Mouse (Mus musculus) spleen, postnatal 4 days (tissue): ENCODE results near the gene Snrpf.
A peak's percentile ranks its signal among the peaks of the same experiment; 100 is the strongest.

Experiments
- DNase-seq, 2 experiments: peaks; one replicate each; pipeline ENCODE4 v3.0.0; 2022; ENCODE audit warnings: low spot score in 2 of 2

Snrpf gene

DNA sequence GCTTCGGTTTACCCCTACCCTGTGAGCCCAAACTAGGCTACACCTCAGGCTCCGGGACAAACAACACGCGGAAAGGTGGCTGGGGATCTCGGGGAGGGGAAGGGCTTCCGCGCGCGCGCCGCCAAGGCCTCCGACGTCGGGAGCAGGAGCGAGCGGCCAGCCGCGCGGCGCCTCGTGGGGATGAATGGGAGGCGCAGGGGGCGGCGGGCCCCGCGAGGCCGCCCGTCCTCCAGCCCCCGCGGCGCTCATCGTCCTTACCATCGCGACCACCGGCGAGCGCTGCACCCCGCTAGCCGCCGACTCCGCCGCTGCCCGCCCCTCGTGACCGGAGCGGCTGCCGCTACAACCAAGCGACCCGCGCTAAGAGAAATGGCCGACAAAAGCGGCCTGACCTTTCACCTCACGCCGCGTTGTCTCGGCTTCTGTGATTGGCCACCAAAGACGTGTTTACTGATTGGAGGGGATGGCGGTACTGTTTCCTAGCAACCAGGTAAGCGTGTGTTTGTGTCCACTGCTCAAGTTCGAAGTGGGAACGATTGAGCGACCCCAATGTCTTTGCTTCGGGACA, at the start of gene Snrpf:
Snrpf (minus strand) TSS at position 426 of the 568 bp plus-strand sequence.
- DNase-seq: peak; percentile 88 to 93

DNA sequence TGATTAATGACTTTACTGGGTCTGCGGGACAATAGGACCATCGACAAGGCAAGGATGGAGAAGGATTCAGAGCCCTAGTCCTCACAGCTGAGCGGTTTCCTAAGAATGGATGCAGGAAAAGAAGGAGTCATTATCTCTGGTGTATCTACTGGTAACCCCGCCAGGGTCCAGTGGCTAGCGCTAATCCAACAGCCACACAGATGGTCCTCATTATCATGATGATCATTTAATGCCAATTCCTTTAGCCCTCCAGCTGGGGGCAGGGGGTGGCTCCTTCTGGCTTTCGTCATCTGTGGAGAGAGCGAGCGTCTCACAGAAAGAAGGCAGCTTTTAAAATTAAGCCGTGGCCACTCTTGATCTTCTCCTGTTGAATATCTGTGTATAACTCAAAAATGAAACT, 46.4 kb upstream of the Snrpf start:
- no peak for DNase-seq

DNA sequence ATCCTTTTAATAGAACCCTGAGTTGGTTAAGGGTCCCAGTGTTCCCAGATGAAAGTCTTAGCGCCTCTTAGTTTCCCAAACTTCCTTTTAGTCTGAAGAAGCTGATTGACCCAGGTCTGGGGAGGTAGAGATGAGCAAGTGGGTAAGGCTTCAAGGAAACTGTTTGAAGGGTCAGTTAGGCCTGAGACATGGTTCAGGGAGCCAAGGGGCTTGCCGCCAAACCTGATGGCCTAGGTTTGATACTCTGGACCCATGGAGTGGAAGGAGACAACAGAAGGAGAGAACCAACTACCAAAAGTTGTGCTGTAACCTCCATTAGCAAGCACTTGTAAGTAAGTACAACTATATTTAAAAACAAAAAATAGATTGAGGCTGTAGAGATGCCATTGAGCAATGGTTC, 44.5 kb upstream of the Snrpf start:
- no peak for DNase-seq

DNA sequence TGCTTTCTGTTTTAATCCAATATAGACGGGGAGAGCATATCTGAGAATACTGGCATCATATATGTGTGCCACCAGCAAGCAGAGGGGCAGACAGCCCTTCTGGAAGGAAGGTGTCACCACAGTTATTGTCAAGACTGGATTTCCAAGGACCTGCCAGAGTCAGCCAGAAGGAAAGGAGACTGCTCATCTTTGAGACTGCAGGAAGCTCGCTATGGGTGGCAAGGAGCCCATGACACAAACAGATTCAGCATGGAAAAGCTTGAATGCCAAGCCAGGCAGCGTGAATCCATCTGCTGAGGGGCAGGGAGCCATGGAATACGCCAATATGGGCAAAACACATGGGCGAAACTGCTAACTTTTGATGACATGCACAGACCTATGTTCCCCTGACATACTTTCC, 44.1 kb upstream of the Snrpf start:
- DNase-seq: no peak

DNA sequence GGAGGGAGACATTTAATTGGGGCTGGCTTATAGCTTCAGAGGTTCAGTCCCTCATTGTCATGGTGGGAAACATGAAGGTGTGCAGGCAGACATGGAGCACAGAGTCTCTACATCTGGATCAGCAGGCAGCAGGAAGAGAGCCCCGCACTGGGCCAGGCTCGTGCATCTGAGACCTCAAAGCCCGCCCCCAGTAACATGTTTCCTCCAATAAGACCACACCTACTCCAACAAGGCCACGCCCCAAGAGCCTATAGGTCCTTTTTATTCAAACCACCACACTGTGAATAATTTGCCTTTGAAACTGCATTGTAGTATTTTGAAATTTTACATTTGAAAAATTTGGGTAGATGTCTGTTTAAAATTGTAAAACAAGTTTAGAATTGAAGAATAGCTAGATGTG, 42.6 kb upstream of the Snrpf start:
- no peak for DNase-seq

DNA sequence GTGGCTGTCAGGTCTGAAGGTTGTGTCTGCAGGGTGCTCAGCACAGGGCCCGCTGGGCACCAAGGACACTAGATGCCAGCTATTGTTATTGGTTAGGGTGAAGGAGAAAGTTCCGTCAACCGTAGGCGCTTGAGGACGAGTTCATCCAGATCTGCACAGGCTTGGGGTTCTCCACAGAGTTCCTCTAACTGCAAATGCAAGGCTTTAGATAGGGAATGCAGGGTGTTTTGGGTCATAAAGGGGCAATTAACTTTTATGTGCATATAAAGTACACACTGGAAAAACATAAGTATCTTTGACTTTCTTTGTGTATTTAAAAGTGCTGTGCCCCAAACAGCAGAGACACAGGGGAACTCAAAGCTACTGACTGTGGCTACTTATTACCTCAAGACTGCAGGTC, 40.8 kb upstream of the Snrpf start:
- no peak for DNase-seq

DNA sequence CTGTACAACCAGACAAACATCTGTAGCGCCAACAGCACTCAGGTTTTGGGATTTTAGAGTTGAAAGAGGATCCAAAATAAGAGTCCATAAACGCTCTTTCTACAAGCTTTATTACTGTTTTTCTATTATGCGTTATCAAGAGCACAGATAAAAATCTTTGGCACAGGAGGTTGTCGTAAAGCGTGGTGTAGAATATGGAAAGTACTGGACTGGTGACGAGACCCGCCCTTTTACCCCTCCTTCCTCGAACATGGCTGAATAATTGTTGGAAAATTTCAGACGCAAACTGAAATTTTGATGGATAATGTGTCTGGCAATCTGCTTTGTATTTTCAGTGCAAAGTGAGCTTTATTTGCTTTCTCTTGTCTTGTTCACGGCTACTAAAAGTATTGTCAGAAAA, 34.6 kb upstream of the Snrpf start:
- no peak for DNase-seq

DNA sequence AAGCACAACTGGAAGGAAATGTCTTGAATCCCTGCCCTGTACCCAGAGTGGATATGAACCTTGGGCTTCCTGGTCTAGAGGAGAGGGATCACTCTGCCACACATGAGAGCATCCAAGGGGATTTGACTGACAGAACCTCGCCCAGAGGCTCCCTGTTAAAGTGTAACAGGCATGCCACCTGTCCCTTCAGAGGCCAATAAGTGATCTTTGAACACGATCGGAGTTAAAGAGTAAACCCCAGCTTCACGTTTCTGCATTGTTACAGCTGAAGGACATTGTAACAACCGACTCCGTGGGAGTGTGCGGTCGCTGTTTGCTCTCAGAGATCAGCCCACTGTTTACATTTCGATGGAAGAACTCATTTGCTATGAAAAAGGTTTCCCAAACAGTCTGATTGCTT, 34.2 kb upstream of the Snrpf start:
- no peak for DNase-seq

DNA sequence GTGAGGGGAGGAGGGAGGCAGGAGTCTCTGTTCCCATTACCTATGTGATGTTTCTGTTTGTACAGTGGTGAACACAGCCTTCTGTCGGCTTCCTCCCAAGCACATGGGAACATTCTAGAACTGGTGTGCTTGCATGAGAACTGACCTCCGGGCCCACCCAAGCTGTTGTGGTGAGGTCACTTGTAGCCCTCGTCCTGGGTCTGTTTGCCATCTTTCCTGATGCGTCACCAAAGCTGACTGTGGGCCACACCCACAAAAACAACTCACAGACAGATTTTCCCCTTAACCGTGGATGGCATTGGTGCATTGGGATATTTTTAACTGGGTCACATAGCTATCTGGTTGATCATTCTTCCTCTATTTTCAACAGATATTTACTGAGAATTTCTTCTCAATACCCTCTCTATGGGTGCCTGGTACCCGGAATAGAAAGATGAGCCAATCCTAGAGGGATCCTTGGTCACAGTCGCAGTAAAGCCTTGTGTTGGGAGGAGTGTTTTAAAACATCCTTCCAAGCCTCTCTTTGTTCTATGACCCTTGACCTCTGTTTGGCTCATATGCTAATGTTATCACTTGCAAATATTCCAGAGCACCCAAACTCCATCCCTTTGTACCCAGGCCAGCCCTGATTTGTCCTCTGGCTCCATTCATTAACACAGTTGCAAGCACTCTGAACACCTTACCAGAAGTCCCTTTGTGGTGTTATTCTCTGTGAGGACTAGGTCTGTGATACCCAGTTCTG, 31.1 kb upstream of the Snrpf start:
- no peak for DNase-seq

DNA sequence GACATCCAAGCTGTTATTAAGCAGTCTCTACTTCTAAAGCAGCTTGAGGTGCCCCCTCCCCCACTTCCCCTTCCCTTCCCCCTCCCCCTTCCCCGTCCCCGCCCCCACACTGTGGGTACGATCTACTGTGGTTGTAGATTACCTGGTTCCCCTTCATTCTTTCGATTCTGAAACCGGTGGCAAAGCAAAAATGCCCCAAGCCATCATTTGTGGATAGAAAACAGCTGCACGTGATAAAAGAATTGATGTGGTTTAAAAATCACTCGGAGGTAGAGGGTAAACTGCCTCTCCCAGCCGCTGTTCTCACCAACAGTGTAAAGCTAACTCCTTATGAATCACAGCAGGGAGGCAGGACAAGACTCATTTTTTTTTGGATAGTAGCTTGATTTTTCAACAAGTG, 25.3 kb upstream of the Snrpf start:
- DNase-seq: no peak

DNA sequence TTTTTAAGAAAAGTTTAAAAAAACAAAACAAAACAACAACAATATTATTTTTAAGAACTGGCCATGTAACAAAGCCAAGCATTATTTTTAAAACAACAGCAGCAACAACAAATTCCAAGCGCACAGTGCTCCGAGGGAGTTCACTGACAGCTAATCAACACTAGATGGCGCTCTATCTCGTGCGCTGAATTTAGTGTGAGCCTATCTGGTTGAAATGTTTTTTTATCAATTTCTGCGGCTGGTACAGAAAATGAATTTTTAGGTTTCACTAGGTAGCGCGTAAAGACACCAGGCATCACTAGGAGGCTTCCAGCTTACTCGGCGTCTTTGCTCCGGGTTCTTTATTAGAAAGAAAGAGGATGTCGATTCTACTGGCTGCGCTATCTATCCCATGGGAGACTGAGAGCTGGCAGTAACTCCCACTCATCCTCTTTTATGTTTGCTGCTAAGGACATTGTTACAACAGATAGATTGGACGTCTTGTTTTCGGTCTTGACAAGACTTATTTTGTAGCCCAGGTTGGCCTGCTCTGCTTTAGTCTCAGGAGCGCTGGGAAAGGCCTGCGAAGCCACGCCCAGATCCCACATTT, 22.0 kb upstream of the Snrpf start:
- DNase-seq: no peak

DNA sequence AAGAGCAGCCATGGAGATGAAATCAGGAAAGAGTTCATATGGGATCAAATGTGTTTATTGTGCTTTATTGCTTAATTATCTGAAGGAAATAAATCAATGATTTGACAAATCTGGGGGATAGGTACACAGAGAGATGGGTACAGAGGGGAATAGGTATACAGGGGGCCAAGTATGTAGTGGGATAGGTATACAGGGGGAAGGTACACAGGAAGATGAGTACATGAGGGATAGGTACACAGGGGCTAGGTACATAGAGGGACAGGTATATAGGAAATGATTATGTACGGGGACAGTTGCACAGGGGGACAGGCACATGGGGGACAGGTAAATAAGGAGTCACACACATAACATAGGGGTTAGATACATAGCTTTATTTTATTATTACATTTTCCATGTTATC, 21.4 kb upstream of the Snrpf start:
- DNase-seq: no peak

DNA sequence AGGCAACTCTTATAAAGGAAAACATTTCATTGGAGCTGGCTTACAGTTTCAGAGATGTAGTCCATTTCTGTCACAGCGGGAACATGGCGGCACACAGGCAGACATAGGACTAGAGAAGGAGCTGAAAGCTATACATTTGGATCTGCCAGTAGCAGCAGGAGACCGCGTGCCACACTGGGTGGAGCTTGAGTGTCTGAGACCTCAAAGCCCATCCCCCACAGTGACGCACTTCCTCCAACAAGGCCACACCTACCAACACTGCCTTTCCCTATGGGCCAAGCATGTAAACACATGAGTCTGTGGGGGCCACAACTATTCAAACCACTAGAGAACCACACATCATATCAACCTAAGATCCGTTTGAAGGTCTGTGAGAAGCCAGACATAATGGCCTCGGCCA, 19.7 kb upstream of the Snrpf start:
- no peak for DNase-seq

DNA sequence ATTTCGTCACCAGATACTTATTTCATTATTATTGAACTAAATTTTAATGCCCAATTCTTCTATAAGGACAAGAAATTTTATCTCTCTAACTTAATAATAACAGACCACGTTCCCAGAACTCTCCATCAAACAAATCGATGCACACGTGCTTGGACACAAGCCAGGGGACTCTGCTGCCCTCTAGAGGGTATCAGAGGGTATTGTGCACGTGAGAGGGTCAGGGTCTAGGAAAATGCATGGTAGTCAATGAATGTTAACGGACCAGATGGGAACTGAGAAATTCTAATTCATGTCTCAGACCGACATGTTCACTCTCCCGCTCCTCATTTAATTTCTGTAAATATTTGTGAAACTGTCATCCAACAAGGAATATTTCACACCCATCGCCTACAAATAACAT, 18.5 kb upstream of the Snrpf start:
- no peak for DNase-seq

DNA sequence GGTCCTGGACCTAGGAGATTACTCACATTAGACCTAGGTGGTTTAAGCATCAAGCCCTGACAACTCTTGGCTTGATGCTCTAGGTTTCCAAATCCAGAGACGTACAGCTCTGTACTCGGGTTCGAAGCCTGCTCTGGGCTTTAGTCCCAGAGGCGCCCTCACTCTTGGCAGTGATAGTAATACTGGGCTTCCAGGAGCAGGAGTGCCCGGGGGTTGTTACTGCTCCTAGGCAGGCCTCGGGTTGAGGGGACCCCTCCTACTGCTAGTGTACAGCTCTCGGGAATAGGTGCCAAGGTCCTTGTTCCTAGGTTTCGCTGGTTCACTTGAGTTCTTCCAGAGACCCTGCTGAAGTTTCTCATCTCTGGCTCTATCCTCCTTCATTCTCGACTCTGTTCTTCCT, 16.8 kb upstream of the Snrpf start:
- DNase-seq: no peak

DNA sequence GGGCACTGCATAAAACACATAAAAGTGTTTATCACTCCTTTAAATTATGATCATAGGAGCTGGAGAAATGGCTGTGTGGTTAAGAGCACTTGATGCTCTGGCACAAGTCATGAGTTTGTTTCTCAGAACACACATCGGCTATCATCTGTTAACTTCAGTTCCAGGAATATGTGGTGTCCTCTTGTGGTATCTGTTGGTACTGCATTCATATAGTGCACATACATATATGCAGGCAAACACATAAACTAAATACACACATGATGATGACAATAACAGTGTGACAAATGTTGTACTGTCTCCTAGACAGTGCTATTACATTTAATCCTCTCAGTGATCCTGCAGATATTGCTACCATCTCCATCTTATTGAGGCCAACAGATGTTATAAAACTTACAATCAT, 13.8 kb upstream of the Snrpf start:
- no peak for DNase-seq

DNA sequence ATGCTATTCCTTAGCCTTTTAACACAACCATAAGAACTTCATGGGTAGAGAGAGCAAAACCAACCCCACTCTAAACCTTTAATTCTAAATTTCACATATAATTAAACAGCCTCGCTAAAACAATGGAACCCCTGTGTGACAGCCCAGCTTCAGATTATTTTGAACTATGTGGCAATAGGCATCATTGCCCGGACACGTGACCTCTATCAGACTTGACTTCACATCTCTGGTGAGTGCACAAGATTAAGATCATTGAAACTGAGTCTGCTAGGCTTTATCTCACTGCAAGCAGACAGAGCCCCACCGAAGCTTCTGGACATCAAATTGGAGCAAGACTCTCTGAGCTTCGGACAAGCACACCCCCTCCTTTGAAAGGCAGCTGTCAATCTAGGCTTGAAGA, 12.8 kb upstream of the Snrpf start:
- no peak for DNase-seq

DNA sequence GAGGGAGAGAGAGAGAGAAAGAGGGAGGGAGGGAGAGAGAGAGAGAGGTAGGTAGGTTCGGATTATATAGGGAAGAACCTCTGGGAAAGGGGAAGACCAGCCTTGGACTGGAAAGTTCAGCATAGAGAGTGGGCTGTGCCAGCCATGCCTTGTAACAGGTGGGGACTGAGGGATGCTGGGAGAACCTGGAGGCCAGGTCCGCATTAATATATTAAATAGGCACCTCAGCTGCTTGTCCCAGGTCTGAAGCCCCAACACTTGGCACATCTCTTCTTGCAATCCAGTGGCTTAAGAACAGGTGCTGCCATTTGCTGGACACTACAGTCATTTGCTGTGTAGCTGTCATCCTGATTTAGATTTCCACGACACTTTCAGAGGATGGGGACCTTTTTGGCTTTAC, 7.1 kb upstream of the Snrpf start:
- DNase-seq: no peak

DNA sequence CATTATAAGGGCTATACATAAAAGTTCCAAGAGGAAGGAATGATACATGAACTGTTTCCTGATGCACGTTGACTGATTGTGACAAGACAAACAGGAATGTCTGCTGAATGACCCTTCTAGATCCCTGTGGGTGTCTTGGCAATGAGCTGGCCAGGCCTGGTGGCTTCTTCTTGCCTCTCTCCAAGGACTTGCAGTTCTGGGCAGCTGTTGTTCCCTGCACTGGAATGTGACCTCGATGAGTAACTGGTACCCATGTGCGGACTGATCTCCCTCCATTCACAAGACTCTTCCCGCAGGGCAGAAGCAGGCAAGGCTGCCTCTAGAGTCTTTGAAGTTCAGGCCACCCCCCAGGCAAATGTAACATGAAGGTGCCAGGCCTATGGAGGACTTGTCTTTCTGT, 6.3 kb upstream of the Snrpf start:
- no peak for DNase-seq

DNA sequence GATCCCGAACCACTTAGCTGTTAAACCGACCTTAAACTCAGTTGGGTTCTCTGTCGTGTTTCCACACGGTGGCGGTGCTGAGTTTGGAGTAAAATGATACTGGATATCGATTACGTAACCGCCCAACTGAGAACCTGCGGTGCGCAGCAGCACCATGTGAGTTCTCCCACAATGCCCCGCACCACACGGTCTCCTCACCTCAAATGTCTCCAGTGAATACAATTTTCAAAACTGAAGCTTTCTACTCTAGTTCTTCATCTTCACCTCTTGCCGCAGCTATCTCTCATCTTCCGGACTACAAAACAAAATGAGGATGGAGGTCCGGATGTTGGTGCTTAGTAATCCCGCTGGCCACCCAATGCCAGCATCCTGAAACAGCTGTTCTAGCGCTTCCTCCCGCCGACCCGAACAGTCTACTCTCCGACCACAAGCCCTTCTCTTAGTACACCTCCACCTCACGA, 4.5 kb upstream of the Snrpf start:
- DNase-seq: peak; percentile 73 to 86

DNA sequence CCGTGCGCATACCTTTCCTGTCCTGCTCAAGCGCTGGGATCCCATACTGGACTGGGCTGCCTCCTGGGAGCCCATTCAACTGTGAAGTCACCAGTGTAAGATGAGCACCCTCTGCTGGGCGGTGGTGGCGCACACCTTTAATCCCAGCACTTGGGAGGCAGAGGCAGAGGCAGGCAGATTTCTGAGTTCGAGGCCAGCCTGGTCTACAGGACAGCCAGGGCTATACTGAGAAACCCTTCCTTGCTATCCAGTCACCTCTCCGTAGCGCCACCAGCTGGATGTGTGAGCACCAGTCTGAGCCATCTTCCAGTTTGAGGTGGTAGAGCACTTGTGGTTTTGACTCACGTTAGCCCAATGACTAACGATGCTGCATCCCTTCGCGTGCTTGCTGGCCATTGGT, 3.0 kb upstream of the Snrpf start:
- DNase-seq: peak in 1 of 2 experiments; percentile 32

DNA sequence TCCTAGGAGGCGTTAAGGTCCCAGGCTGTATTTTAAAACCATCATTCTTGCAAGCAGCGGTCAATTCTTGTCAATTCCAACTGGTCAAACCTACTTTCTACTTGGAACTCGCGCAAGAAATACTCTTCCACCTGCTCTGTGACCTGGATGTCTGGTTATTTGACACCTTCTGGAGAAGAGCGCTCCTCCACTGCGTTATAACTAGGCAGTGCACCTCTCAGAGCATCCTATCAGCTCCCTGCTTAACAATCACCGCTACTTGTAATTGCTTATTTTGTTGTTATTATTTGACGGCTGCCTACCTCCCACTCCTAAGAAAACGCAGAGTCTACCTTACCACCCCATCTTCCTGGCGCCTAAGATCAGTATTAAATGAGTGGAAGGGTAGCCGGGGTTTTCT, 710 bp downstream of the Snrpf start:
- no peak for DNase-seq

DNA sequence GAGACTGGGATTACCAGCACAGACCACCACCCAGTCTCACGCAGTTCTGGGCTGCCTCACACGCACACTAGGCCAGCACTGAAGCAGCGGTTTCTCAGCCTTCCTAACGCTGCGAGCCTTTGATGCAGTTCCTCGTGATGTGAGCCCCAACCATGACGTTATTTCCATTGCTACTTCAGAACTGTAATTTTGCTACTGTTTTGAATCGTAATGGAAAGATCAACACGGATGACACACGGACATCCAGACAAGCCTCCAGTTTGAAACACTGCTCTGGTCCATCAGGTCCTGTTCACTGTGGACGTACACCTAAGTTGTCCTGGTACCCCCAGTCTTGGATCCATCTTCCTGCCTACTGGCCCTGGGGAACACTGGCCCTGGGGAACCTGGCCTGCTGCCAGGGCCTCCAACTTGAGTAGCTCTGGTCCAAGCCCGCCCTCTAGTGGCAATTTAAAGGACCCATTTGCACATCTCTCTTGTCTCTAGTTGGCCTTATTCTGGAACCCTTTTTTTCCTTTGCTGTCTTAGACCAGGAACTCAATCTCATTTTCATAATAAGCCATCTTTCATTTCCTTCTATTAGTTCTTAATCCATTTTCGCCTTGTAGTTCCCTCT, 12.1 kb downstream of the Snrpf start:
- peak; percentile 63 to 84 for DNase-seq
